Mouse (Mus musculus) gastrocnemius, postnatal 4 days (tissue): ENCODE data around the gene Rab15. TPM values are rescaled to one million over a fixed set of nuclear protein-coding genes. Genes with fewer than 3 reads are reported as not detected.
A peak's percentile ranks its signal among the peaks of the same experiment; 100 is the strongest.
"Not testable (repeated sequence)": the region's sequence is repeated elsewhere in the genome, so short reads cannot be mapped to it uniquely, and the experiment has no call there.

Experiments used
- DNase-seq, 2 experiments: peaks; one replicate each; pipeline ENCODE4 v3.0.0; 2021 to 2022; ENCODE audit warnings: low spot score in 2 of 2, mixed read lengths in 2 of 2
- total RNA-seq, 2 experiments: library from RNA; stranded (reverse); gene quantifications; 2 replicates each; pipeline ENCODE4 v1.2.3; 2021

Rab15 gene
- total RNA-seq, 2 experiments from 2014 or later: 15.0 to 18.1 TPM

DNA sequence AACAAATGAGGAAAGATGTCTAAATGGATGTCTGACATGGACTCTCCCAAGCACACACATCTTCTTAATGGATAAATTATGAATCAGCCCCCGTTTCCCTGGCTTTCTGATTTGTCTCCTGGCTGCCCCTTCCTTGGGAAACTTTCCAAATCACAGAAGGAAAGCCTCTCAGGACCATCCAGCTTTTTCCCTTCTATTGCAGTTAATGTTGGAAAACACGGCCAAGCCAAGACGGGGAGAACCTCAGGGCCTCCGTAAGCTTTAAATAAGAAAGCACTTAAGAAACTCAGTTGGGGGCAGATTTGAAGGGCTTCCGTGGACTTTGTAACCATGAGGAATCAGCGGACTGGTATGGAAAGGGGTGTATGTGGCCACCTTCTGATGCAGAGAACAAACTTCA, 2.9 kb downstream of the Rab15 start:
- DNase-seq: no peak

DNA sequence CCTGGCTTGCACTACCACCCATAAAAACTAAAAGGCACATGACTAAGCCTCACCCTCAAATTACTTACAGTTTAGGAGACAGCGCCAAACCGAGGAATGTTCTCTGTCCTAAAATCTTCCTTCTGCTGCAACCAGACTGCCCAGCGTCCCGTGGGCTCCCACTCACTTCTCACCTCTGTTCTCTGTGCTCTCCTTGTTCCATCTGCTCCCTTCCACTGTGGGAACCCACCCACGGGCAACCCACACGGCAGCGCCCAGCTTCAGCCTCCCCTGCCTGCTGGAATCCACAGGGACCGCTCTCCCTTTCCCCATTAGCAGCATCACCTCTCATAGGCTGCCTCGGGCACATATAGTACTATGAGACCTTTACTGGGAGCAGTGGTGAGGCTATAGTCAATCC, 3.8 kb downstream of the Rab15 start:
- no peak for DNase-seq

DNA sequence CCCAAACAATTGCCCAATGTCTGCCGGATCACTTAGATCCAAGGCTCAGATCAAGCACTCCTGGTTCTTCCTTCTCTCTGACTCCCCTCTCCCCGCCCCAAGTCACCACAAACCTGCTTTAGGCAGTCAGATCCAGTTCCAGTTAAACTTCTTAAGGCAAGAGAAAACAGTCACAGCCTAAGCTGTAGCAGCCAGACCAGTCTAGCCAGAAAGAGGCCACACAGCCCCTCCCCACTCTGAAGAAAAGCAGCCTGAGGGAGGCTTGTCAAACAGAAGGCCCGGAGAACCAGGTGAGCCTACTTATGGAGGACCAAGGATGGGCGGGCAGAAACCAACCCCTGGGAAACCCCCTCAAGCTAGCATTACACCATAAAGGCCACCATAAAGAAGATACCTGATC, 4.6 kb downstream of the Rab15 start:
- no peak for DNase-seq

DNA sequence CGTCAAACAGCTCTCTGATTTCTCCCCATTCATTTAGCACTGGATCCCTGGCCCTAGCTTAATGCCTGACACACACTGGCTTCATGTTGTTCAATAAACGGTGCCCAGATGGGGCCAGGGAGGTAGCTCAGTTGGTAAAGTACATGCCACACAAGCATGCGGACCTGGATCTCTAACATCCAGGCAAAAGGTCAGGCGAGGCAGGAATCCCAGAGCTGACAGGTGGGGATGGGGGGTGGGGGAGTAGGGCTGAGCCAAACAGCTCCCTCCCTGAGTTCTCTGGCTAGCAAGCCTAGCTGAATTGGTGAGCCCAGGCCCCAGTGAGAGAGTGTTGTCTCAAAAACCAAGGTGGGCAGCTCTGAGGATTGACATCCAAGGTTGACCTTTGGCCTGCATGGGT, 5.5 kb downstream of the Rab15 start:
- DNase-seq: no peak

DNA sequence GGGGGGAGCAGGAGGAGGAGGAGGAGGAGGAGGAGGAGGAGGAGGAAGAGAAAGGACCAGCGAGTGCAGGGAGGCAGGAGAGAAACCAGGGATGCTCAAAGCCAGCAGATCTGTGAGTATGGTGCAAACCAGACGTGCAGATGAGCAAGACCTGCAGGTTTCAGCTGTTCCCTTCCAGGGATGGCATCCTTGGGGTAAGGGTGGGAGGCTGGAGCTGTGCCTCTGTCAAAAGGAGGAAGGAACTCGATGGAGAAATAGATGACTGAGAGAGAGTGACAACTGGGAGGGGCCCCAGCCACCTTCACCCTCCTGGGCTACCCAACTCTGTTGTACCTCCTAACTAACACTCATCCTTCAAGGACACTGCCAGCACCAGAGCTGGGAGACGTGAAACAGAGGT, 6.0 kb downstream of the Rab15 start:
- DNase-seq: no peak

DNA sequence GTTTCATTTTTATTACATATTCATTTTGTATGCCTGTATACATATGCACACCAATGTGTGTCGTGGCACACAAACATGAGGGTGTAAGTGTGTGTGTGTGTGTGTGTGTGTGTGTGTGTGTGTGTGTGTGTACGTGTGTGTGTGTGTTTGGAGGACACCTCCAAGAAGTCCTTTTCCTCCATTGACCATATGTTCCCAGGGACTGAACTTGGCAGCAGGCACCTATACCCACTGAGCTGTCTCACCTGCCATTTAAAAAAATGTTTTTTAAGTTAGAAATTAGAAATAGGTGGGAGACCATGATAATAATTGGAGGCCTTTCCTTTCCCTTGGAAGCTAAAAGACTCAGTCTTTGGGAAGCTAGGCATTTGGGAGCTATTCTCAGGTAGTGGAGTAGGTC, 8.6 kb downstream of the Rab15 start:
- no peak for DNase-seq

DNA sequence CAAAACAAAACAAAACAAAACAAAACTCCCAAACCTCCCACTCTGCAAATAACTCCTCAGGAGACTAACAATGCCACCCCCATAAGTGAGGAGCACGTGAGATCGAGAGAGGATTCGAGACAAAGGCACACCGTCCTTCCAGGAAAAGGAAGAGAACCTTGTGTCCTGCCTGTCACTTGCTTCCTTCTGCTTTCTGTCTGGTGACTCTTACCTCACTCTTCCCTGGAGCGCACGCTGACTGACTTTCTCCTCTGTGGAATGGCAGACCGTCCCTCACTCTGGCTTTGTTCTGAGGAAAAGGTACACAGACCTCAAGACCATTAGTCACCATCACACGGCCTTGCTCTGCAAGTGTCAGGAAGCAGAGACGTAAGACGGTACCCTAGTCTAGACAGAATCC, 9.2 kb downstream of the Rab15 start:
- DNase-seq: no peak

DNA sequence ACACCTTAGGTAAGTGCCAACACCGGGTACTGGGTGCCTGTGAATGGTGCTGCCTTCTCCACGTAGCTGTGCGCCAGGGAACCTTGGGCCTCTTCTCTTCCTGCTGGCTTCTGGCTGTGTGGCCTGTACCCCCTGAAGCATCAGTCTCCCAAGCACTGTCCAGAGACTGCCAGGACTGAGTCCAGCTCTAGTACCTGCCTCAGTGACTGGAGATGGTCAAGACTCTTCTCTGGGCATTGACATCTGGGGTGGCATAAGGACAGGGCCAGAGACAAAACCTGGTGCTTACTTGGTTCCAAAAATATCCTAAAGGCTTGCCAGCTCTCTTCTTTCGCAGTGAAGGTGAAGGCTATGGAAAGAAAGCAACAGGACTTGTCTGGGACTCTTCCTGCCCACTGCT, 11.7 kb downstream of the Rab15 start:
- no peak for DNase-seq

DNA sequence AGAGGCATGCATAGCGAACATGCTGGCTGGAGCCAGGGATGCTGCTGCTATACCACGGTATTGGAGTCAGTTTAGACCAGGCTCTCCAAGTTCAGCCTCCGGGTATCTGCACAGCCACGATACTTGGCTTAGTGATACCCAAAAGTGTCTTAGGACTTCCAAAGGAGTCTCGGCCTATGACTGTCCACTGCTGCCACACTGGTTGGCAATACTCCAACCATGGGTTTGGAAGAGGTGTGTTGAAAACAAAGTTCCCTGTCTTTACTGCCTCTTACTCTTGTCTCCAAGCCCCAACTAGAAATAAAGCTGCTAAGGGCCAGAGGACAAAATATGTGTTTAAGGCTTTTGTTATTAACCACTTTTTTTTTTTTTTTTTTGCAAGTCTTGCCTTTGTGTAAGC, 12.2 kb downstream of the Rab15 start:
- DNase-seq: no peak

DNA sequence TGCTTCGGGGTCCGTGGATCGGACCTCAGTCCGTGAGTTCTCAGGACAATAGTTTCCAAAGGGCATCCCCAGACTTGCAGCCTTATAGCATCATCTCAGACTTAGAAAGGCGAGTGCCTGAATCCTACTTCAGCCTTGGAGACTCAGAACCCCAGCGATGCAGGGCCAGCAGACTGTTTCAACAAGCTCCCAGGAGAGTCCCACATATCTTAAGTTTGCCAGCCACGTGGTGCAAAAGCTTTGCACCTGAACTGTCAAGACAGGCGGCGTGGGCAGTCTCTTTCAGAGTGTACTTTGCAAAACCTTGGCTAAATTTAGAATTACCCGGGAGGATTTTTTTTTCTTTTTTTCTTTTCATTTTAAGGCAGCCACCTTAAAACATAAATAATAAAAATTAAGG, 14.9 kb downstream of the Rab15 start:
- no peak for DNase-seq

DNA sequence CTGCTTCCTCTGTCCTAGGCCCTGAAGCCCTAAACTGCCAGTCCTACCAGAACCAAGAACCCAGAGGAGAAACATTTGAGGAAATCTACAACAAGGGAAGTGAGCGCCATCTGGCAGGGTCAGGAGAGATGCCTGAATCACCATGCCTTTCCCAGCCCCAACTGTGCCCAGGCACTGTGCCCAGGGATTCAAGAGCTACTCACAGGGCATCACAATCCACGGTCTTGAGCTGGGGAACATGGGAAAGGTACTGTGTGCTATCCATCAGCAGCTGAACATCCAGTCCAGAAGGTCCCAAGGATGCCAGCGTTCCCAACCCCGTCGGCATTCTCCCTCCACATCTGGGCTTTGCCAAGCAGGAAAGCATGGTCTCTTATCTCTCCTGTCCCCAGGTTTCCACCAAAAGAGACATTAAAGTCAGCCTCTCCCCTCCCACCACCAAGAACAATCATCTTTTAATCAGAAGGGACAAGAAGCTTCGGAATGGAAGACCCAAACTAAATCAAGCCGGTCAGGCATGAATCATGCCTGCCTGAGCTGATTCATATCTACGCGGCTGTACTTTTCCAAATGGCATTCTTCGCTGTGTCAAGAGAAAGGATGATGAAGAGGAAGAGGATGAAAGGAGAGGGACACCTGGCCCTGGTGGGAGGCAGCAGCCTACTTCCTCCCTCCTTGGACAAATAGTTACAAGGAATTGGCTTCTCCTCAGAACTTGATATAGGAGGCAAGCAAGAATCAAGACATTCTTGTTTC, 17.5 kb downstream of the Rab15 start:
- no peak for DNase-seq

DNA sequence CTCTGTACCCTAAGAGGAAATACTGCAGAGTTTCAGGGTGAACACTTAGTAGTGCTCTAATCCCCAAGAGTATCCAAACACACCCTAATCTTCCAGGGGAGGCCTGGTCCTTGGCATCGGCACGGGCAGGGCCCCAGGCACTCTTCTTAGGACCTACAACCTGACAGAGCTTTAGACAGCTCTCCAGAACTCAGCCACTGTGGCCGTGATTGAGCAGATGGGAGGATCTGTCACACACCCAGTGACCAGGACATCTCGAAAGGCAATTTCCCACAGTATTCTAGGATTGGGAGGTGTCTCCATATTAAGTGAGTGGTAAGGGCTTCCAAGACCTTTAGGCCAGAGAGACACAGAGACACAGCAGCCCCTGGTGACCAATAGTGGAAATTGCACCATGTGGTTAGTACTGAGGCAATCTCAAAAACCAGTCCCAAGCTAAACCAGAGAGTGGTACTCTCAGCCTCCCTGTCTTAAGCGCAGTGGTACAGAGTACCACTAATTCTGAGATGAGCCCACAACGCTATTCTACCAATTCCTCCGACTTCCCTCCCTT, 18.9 kb downstream of the Rab15 start:
- peak in 1 of 2 experiments; percentile 28 for DNase-seq

DNA sequence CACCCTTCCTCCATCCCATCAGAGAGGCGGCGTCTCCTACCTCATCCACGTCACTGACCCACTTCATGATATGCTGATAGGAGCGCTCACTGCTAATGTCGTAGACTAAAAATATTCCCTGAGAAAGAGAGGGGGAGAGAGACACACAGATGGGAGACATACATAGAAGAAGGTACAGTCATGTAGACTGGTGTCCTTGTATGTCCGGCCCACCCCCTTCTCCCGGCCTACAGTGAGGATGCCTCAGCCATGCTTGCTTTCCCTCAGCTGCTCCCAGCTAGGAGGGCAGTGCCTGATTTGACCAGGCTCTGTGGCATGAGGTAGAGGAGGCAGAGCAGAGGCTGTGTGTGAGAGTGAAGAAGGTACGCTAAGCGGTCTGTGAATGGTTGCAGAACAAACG, 19.7 kb downstream of the Rab15 start:
- DNase-seq: no peak

DNA sequence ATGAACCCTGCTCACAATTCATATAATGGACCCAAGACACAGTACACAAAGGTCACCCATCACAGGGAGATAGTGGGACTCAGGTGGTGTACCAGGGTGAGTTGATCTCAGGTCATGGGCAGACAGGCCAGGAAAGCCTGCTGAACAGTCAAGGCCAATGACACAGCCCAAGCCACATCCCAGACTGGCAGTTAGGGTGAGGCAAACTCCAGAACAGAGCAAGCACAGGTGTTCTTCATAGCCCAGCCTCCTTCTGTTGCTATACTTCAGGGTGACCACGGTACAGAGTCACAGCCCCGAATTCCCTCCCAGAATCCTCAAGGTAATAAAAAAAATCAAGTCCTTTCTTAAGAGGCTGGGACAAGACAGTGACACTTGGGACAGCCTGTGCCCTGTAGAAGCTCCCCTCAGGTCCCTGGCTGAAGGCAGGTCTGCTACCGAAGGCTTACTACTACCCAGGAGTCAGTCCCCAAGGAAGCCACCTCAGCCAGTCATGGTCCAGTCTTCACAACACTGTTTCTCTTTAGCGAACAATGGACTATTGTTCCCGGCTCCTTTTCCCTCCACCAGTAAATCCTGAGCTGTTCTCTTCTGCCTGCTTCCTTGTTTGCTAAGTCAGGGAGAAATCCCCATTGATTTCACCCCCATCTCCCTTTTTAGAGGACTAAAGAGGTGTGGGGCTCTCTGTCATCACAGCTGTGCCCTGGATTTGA, 24.5 kb downstream of the Rab15 start:
- DNase-seq: no peak

DNA sequence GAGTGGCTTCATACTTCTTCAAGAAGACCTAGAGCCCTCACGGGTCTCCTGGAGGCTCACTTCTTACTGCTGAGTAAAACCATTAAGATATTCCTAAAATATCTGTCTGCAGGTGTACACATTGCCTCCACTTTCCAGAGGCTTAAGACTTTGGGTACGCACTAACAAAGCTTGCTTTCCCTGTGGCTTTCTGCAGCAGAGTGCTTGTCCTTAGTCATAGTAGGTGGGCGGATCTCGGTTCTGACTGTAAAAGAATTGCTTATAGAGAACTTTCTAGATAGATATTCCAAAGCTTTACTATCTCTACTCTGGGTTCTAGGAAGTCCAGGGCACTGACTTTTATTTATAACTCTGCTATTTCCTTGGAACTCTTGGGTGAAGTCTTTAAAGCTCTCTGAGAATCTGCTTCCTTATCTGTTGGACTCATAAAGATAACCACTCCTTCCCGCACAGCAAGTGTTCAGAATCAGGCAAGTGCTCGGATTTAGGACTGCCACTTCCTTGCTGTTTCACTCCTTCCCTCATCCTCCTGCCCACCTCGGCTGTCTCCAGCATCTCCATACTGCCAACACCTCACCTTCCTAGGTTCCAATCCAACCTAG, 25.7 kb downstream of the Rab15 start:
- DNase-seq: no peak

DNA sequence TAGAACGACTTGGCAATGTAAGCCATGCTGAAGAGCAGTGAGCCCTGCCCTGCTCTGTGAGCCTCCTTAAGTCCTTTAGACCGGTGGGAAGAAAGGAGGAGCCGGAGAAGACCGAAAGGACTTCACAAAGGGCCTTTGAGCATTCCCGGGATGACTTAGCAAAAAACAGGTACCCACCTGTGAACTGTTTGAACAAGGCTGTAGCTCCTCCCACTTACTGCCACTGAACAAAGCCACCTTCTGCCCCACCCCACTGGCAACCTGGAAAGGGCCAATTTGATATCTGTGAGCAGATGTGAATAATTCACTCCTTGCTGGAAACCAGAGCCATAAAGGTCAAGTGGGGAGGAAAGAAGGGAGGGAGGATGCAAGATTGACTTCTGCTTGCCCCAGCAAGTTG, 27.4 kb downstream of the Rab15 start, which contains the start of gene Gpx2:
Gene Gpx2, minus strand, starts transcription at position 205 of the 400 bp plus-strand sequence.
- no peak for DNase-seq

DNA sequence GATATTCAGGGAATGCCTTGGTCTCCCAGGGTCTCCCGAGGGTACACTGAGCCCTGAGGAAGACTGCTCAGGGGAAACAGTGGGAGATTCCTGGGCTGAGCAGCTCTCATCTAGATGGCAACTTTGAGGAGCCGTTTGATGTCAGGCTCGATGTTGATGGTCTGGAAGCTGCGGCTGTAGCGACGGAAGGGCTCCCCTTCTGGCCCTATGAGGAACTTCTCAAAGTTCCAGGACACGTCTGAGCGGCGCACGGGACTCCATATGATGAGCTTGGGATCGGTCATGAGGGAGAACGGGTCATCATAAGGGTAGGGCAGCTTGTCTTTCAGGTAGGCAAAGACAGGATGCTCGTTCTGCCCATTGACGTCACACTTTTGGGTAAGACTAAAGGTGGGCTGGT, 30.2 kb downstream of the Rab15 start:
- not testable (repeated sequence) for DNase-seq

DNA sequence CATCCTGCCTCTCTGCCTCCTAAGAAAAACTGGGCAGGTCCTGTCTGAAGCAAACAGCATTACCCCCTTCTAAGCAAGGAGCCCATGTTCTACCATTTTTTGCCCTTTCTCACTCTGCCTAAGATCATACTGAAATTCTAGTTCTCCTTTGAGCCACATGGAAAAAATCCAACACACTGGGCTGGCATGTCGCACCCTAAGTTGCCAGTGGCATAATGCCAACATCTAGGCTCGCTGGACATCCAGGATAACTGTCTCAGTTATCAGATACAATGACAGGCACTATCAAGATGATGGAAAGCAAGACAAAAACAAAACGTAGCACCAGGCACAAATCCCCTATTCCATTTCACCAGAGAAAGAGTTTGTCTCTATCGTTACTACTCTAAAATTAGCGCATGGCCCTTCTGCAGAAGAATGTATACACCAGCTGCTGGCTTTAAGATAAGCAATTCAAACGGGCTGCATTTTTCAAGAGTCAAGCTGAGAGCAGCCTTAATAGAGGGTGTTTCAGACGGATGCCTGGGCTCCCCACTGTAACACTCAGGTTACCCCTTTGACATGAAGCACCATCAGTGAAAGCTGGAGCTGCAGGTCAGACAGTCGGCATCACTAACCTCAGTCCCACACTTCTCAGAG, 32.1 kb downstream of the Rab15 start:
- no peak for DNase-seq

DNA sequence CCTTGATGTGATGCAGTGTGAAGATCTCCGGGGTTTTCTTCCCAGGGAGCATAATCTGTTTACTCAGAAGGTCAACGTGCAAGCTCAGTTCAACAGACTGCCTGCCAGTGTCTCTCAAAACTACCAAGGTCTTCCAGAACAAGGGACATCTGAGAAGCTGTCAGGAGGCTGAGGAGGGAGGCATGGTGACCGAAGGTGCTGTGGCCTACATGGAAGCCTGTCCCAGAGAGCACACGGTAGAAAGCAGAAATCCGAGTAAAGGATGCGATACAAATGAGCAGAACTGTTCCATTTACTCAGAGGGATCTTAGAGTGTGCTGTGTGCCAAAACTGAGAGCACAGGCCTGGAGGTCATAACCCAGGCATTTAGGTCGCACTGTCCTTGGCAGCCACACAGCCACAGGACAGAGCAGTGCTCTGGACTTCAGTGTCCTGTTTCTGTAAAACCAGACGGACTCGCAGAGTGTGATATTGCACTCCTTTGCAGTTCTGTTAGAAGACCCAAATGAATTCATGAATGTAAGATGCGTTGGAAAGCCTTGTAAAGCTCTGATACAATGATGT, 38.6 kb downstream of the Rab15 start:
- no peak for DNase-seq

DNA sequence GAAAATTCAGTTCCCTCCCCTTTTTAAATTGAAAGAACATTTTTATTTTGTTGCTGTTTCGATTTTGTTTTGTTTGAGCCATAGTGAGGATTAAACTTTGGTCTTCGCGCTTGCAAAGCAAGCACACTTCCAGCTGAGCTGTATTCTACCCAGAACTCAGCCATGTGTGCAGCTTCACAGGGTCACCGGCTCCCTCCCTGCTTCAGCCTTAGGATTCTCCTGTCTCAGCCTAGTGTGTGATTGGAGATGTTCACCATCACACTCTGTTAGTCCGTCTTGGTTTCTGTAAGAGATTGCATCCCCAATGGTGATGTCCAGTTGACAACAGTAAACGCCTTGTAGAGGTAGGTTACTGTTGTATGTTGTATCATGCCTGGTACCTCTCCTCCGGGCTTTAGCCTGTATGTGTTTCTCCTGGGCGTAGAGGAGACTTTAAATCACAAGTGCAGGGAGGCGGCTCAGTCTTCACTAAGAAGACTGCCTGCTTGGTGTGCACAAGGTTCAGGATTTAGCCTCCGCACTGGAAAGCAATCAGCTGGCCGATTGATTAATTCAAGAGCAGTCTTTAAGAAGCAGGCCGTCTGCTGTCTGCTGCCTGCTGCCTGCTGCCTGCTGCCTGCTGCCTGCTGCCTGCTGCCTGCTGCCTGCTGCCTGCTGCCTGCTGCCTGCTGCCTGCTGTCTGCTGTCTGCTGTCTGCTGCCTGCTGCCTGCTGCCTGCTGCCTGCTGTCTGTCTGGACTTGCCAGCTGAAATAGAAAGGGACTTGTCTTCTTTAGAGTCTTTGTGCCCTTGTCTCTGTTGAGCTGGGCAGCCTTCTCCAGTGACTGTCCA, 41.9 kb downstream of the Rab15 start:
- no peak for DNase-seq
